Mouse (Mus musculus): ENCODE data around the gene Sorcs1. TPM values are rescaled to one million over a fixed set of nuclear protein-coding genes. Genes with fewer than 3 reads are reported as not detected.

The Sorcs1 gene
- 2.8 TPM in 2 replicates for polyA plus RNA-seq (2015; fragmentation: Nextera tagmentation; extraction: Ambion mirVana)

DNA sequence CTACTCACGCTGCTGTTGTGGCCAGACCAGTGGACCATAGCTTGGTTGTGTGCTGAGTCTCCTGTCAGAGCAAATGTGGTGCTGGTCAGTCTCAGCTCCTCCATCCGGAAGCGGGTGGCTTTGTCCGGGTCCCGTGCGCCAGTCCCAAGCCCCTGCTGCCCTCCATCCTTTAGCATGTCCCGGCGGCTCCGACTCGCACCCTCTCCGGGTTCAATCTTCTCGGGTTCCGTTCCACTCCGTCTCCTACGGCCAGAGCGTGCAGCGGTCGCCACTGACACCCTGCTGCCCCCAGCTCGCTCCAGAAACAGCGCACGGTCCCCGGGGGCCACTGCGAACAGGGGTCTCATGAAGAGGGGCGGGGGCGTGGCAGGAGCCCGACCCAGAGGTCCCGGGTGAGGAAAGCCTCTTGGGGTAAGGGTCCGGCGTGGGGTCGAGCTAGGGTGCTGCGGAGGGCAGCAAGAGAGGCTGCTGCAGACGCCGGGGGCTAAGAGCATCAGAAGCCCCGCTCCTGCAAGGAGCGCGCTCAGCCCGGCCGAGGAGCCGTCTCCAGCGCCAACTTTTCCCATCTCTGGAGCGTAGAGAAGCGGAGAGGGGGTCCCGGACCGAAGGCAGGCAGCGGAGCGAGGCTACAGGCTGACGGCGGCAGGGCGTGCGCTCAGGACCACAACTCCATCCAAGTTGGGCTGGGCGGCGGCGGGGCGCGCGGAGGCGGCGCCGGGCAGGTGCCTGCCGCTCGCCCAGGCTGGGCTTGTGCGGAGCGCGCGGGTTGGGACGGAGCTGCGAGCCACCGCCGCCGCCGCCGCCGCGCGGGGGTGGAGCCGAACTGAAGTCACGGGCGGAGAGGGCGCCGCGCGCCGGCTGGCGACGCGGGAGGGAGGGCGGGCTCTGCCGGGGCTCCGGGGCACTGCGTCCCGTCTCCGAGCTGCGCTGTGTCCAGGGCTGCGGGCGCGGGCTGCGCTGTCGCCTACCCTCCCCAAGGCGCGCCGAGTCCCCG is at the start of gene Sorcs1:
Gene Sorcs1 (minus strand): TSS at position 744 of the 994 bp plus-strand sequence.
- Histone ChIP-seq H3K9me3 (replicated peaks; ENCODE audit: low read length) (no peaks in the 10 kb centered on the region), H3K9ac (ENCODE audit: low read depth, low read length) (peak within 1 kb of the TSS; percentile 43), H3K36me3 (ENCODE audit: insufficient read depth, low read length) (no peaks in the 10 kb centered on the region), H3K27ac (no peak within 1 kb of the TSS), H3K27me3 (ENCODE audit: insufficient read depth, low read length) (peaks cover 9% of the 10 kb centered on the region), H3K4me2 (ENCODE audit: low read length) (peak within 1 kb of the TSS; percentile 99), H3K4me1 (replicated peaks; ENCODE audit: insufficient read depth, low read length) (no peaks in the 10 kb centered on the region; the same call in 1 of the 2 replicates), H3K4me3 (replicated peaks; ENCODE audit: low read depth, low read length) (peak within 1 kb of the TSS; percentile 57)
- DNase-seq (ENCODE audit: low spot score) (peak; percentile 68), ATAC-seq (replicated peaks; ENCODE audit: low FRiP score, low read depth) (peak; percentile 86)
- under 1% methylated on average over 83 of the region's 102 CpGs for WGBS
- TF ChIP-seq CTCF (IDR thresholded peaks at IDR 0.05; ENCODE audit: low read depth): no peak

DNA sequence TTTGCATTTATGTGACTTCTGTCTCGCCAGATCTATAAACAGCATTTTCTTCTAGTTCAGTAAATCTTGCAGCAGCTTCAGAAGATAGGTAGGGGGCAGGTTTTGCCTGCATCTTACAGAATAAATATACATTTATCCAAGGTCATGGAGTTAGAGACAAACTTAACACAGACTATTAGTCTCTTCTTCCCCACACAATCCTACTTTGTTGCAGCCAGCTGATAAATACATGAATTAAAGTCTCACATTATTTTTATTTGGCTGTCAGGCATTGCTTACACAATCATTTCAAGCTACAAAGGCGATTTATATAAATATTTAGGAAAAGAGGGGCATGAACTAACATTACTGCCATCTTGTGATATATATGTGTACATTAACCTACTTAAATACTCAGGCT is 4.8 kb upstream of the Sorcs1 start:
- ATAC-seq (replicated peaks; ENCODE audit: low FRiP score, low read depth) (no peak), DNase-seq (ENCODE audit: low spot score) (no peak)
- H3K27ac ChIP-seq: no peak overlapping the region
- TF ChIP-seq CTCF (IDR thresholded peaks at IDR 0.05; ENCODE audit: low read depth): no peak
- no peaks in the 10 kb centered on the region for H3K9me3 ChIP-seq (replicated peaks; ENCODE audit: low read length)
- H3K27me3 ChIP-seq (ENCODE audit: insufficient read depth, low read length): no peaks in the 10 kb centered on the region; the same call in 1 of the 2 replicates
- H3K36me3 ChIP-seq (ENCODE audit: insufficient read depth, low read length): no peaks in the 10 kb centered on the region
- no peak overlapping the region for H3K4me2 ChIP-seq (ENCODE audit: low read length)
- no peak overlapping the region for H3K4me3 ChIP-seq (replicated peaks; ENCODE audit: low read depth, low read length)
- H3K9ac ChIP-seq (ENCODE audit: low read depth, low read length): no peak overlapping the region
- no peaks in the 10 kb centered on the region; the same call in 1 of the 2 replicates for H3K4me1 ChIP-seq (replicated peaks; ENCODE audit: insufficient read depth, low read length)
- 50% methylated on average over 2 of the region's 2 CpGs for WGBS

GRCm38 (mm10) chr19:50678946-50679345 is 500 bp upstream of the Sorcs1 start:
- 0% methylated on average over 2 of the region's 2 CpGs for WGBS
- Histone ChIP-seq H3K4me2 (ENCODE audit: low read length) (peak overlapping the region; percentile 99), H3K36me3 (ENCODE audit: insufficient read depth, low read length) (no peaks in the 10 kb centered on the region), H3K4me3 (replicated peaks; ENCODE audit: low read depth, low read length) (peak overlapping the region; percentile 57), H3K27ac (no peak overlapping the region), H3K4me1 (replicated peaks; ENCODE audit: insufficient read depth, low read length) (no peaks in the 10 kb centered on the region; the same call in 1 of the 2 replicates), H3K27me3 (ENCODE audit: insufficient read depth, low read length) (peaks cover 9% of the 10 kb centered on the region), H3K9me3 (replicated peaks; ENCODE audit: low read length) (no peaks in the 10 kb centered on the region), H3K9ac (ENCODE audit: low read depth, low read length) (peak overlapping the region; percentile 43)
- no peak for DNase-seq (ENCODE audit: low spot score)
- no peak for TF ChIP-seq CTCF (IDR thresholded peaks at IDR 0.05; ENCODE audit: low read depth)
- ATAC-seq (replicated peaks; ENCODE audit: low FRiP score, low read depth): no peak

DNA sequence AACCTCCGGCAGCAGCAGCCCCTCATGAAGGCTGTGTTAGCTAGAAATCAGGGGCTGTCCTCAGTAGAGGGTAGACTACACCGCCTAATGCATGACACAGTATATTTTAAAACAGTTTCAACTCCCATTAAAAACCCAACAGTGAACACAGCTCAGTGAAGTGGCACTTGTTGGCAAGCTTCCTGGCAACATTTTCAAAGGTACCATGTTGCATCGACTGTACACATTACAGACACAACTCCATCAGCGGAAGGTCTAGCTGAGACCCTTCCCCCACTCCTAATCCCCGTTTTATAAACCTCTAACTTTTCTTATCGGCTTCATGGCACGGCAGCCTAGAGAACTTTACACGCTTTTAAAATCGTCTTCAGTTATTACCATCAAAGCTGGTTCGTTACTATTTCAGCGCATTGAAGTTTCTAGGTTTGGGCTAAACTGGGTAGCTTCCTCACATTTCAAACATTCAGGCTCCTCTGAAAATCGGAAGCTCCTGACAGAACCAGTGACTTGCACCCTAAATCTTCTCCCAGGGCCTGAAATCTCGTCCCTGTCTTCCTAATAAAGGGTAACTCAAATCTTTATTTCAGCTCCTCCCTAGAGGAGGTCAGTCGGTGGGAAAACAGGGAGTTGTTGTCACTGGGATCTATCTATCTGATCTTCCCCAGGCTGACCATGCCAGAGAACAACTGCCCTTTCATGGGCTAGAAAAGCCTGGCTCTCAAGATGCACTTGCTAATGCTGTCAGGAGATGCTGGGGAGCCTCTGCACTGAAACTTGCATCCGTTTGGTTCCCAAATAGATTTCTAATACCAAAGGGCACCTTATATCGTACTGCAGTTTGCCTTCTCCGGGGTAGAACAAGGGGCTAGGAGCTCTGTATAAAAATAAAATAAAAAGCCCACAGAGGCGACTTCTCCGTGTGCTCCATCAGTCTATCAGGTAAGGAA is 1.6 kb downstream of the Sorcs1 start:
- WGBS: 27% methylated on average over 19 of the region's 19 CpGs
- no peak overlapping the region for H3K9ac ChIP-seq (ENCODE audit: low read depth, low read length)
- peaks cover 9% of the 10 kb centered on the region for H3K27me3 ChIP-seq (ENCODE audit: insufficient read depth, low read length)
- H3K4me1 ChIP-seq (replicated peaks; ENCODE audit: insufficient read depth, low read length): no peaks in the 10 kb centered on the region; the same call in 1 of the 2 replicates
- H3K4me3 ChIP-seq (replicated peaks; ENCODE audit: low read depth, low read length): 0 out of 2 replicates have a peak overlapping the region, but pooled peaks have one; percentile 57
- no peak overlapping the region for H3K27ac ChIP-seq
- H3K36me3 ChIP-seq (ENCODE audit: insufficient read depth, low read length): no peaks in the 10 kb centered on the region
- peak; percentile 16 for DNase-seq (ENCODE audit: low spot score)
- ATAC-seq (replicated peaks; ENCODE audit: low FRiP score, low read depth): no peak
- TF ChIP-seq CTCF (IDR thresholded peaks at IDR 0.05; ENCODE audit: low read depth): no peak
- H3K4me2 ChIP-seq (ENCODE audit: low read length): peak overlapping the region; percentile 99
- no peaks in the 10 kb centered on the region for H3K9me3 ChIP-seq (replicated peaks; ENCODE audit: low read length)

DNA sequence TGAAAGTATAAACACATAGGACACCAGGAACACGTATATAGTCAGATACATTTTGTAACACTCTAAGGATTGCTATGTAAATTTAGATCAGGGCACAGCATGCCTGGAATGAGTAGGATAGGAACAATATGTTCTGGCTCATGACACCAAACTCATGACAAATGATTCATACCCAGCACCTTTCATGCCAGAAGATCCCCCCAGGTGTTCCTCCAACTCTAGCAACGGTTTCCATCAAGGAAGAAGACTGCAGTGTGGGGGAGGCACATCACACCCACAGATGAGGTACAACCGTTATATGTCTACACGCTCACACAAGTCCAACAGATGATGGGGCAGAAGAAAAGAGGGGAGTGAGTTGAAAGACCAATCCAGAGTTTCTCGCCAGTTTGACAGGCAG is 3.5 kb downstream of the Sorcs1 start:
- WGBS: 84% methylated on average over 5 of the region's 5 CpGs
- Histone ChIP-seq H3K4me1 (replicated peaks; ENCODE audit: insufficient read depth, low read length) (no peaks in the 10 kb centered on the region; the same call in 1 of the 2 replicates), H3K27ac (no peak overlapping the region), H3K9me3 (replicated peaks; ENCODE audit: low read length) (no peaks in the 10 kb centered on the region), H3K9ac (ENCODE audit: low read depth, low read length) (no peak overlapping the region), H3K4me2 (ENCODE audit: low read length) (no peak overlapping the region), H3K36me3 (ENCODE audit: insufficient read depth, low read length) (no peaks in the 10 kb centered on the region), H3K27me3 (ENCODE audit: insufficient read depth, low read length) (peaks cover 9% of the 10 kb centered on the region), H3K4me3 (replicated peaks; ENCODE audit: low read depth, low read length) (no peak overlapping the region)
- no peak for DNase-seq (ENCODE audit: low spot score)
- TF ChIP-seq CTCF (IDR thresholded peaks at IDR 0.05; ENCODE audit: low read depth): no peak
- no peak for ATAC-seq (replicated peaks; ENCODE audit: low FRiP score, low read depth)

GRCm38 (mm10) chr19:50667516-50667915 is 10.9 kb downstream of the Sorcs1 start:
- Histone ChIP-seq H3K4me1 (replicated peaks; ENCODE audit: insufficient read depth, low read length) (no peaks in the 10 kb centered on the region), H3K4me3 (replicated peaks; ENCODE audit: low read depth, low read length) (no peak overlapping the region), H3K9me3 (replicated peaks; ENCODE audit: low read length) (no peaks in the 10 kb centered on the region), H3K27me3 (ENCODE audit: insufficient read depth, low read length) (no peaks in the 10 kb centered on the region), H3K4me2 (ENCODE audit: low read length) (no peak overlapping the region), H3K27ac (no peak overlapping the region), H3K36me3 (ENCODE audit: insufficient read depth, low read length) (no peaks in the 10 kb centered on the region), H3K9ac (ENCODE audit: low read depth, low read length) (no peak overlapping the region)
- DNase-seq (ENCODE audit: low spot score): no peak
- TF ChIP-seq CTCF (IDR thresholded peaks at IDR 0.05; ENCODE audit: low read depth): no peak
- WGBS: 71% methylated on average over 8 of the region's 8 CpGs
- ATAC-seq (replicated peaks; ENCODE audit: low FRiP score, low read depth): no peak

All from kidney, postnatal 0 days (tissue).